Mouse (Mus musculus) spleen, adult 2 months (tissue): ENCODE data around the gene Vpreb2.

Experiments
- CTCF ChIP-seq: fragments of 200-500 bp; IDR thresholded peaks from 2 replicates; pipeline ENCODE4 v1.5.1; 2011; ENCODE audit warnings: mild to moderate bottlenecking, inconsistent platforms; ENCODE audit not compliant: insufficient read depth, insufficient read length, insufficient replicate concordance; ENCODE audit errors: extremely low read depth
- POLR2A ChIP-seq: fragments of 200-500 bp; IDR thresholded peaks from 2 replicates; pipeline ENCODE4 v1.6.1; 2011; ENCODE audit warnings: low read depth, low read length, inconsistent platforms

GRCm38 (mm10) chr16:17931906-17932460, 48.2 kb upstream of the Vpreb2 start:
- TF ChIP-seq POLR2A: no peak
- no peak for TF ChIP-seq CTCF
